Mouse (Mus musculus) testis, adult 2 months (tissue): ENCODE measurements around the gene Rad51b.

Experiments used
- CTCF ChIP-seq: fragments of 200-500 bp; IDR thresholded peaks from 2 replicates; pipeline ENCODE4 v1.5.1; 2012; ENCODE audit warnings: low read depth, mild to moderate bottlenecking, inconsistent platforms, low read length, moderate library complexity; ENCODE audit not compliant: control insufficient read depth, insufficient read depth, insufficient replicate concordance
- POLR2A ChIP-seq: fragments of 200-500 bp; IDR thresholded peaks from 2 replicates; pipeline ENCODE4 v1.6.1; 2012; ENCODE audit warnings: low read depth, mild to moderate bottlenecking, inconsistent platforms, low read length, moderate library complexity; ENCODE audit not compliant: control insufficient read depth

DNA sequence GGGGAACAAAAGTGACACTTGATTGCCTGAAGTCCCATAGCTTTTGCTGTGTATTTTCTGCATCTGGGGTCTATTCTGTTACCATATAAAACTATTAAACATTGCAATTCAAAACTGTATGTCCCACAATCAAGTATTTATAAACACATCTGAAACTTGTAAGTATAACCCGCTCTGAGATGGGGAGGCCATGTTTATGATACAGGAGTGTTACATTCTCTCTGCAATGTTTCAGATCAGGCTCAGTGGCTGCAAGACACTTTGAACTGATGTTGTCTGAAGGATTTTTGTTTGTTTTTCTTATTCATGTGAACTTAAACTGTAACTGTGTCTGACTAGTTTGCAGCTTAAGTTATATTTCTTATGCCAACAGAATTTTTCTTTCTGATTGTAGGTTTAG, 80.3 kb downstream of the Rad51b start:
- TF ChIP-seq CTCF, result no peak
- no peak for TF ChIP-seq POLR2A
